Mouse (Mus musculus) kidney, postnatal 4 days (tissue): Measurements from ENCODE around the gene Dnajc6.

Experiments
- DNase-seq, 2 experiments: peaks; one replicate each; pipeline ENCODE4 v3.0.0; 2021; ENCODE audit warnings: mixed read lengths in 2 of 2

Gene Dnajc6

DNA sequence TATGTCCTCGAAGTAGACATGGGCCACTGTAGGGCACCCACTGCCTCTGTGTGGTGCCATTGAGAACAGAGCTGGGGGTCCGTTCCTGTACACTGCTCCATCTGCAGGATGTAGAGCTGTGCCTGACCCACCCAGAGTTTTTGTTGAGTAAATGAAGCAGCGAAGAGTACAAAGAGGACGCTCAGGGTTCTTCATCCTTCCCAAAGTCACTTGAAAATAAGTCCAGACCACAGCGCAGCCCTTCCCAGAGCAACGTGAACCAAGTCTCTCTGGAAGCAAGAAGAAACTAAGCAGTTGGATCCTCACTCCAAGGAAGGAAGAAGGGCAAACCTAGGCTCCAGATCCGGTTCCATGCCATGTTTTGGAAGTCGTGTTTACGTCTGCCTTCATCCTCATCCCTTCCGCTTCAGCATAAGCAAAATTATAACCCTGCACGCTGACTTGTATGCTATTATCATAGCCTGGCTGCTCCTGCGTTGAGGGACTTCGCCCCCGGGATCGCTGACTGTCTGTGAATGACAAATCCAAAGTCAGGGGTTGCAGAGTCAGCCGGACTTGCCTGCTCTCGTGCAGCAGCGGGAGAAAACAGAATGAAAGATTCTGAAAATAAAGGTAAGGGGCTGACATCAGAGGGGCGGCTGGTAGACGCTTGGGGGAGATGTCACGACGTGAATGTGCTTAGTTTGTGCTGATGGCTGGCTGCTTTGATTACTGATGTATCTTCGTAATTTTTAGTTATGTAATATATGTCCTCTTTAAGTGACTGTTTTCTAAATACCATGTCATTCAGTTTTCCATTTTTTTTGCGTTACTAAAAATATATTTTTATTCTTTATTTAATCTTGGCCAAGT is 11.3 kb downstream of the Dnajc6 start:
- DNase-seq = peak; percentile 71 to 73

GRCm38 (mm10) chr4:101508431-101508830 is 12.0 kb downstream of the Dnajc6 start:
- DNase-seq = no peak

DNA sequence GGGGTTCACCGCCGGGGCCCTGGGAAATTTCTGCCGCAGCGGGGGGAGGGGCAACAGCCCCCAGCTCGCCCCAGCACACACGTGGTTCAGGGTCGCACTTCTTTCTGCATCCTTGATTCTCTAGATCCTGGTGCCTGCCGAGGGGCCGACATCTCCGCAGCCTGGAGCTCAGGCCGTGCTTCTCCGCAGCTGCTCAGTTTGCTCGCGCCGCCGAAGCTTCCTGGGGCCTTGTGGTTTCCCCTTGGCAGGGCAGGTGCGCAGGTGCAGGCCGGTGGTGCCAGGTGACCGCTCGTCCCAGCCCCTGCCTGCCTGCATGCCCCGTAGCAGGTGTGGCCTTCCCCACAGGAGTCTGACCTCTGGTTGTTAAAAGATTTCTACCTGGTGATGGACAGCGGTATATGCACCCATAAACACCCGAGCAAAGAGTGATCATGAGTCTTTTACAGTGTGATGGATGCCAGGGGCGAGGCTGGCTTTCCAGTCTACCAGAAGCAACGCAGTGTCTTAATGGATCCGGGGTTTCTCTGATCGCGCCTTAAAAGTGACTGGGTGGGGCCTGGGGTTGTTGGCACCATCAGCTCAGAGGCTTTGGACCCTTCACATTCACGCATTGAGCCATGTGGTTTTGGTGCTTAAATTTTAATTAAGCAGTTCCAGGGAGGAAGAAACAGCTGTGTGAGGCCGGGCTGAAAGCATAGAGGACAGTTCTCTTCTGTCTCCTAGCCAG is 12.6 kb downstream of the Dnajc6 start:
- DNase-seq = peak; percentile 49 to 69

DNA sequence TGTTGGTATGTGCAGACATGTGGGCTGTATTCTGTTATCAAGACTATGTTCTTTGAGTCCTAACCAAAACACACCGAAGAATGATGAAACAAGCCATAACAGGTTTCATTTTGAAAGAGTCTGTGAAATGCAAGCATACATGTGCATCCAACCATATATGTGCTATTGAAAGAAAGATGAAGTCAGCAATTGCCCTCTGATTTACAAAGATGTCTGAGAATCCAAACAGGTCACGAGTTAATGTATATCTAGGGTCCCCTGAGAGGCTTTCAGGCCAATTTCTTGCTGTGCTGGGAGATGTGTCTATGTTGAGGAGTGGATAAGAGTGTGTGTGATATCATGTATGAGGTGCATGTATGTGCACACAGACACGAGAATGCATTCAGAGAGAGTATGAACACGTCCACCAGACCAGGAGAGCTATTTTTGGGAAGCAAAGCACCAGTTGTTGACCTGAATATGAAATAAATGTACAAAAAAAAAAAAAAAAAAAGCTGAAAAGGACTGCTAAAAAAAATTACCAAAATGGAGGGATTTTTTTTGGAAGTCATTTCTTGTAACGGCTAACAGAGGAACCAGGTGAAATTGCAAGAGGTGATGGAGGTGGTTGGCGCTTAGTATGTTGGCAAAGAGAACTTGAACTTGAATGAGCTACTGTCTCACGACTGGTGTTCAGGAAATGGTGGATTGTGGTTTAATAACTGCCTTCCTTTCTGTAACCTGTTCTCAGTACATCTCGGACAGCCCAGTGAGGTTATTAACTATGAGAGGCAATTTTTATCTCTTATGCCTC is 13.9 kb downstream of the Dnajc6 start:
- DNase-seq = no peak

GRCm38 (mm10) chr4:101510904-101511210 is 14.4 kb downstream of the Dnajc6 start:
- DNase-seq = no peak

- no peak for DNase-seq
Measured at GRCm38 (mm10) chr4:101511768-101512521, 15.5 kb downstream of the Dnajc6 start.

- DNase-seq = no peak
Measured at GRCm38 (mm10) chr4:101513251-101513650, 16.8 kb downstream of the Dnajc6 start.

DNA sequence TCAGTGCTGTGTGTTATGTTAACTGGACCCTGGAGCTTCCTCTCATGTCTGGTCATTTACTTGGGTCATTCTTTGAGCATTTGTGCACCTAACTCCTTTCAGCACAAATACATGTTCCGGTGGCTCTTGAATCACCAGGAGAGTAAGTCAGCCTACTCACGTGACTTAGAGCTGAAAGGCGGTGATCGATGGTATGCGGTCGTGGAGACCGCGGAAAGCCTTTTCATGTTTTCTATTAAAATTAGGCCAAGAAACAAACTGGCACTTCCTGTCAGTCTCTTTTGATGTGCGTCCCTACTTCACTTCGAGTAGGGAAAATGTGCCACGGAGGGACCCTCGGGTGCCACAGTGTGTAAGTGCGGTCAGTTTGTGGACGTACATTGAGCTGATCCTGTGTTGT is 19.4 kb downstream of the Dnajc6 start:
- no peak for DNase-seq

- DNase-seq = no peak
Measured at GRCm38 (mm10) chr4:101516434-101517168, 20.2 kb downstream of the Dnajc6 start.

DNA sequence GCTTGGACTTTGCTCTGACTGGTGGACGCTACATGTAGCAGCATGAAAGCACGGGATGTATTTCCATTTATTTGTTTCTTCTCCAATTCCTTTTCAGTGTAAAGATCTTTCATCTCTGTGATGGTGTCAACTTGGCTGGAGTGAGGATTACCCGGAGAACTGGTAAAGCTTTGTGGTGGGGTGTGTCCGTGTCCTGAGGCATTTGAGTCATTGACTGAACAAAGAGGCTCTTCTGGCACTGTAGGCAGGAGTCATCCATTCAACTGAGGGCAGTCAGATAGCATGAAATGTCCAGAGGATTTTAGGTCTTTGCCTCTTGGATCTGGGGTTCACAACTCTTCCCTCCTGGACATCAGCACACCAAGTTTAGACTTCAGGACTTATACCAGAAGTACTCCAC is 35.5 kb downstream of the Dnajc6 start:
- DNase-seq = no peak

DNA sequence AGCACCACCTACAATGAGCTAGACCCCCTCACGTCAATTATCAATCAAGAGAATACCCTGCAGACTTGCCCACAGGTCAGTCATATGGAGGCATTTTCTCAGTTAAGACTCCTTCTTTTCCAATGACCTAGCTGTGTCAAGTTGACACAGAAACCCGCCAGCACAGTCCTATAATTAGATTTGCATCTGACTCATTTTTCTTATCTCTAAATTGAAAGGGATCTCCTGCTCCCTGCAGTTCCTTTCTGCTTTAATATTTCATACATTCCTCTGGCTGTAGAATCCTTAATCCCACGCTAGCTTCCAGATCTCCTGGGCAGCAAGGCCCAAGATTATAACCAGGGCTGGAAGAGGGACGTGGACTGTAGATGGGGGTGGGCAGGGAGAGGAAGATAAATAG is 44.1 kb downstream of the Dnajc6 start:
- no peak for DNase-seq

GRCm38 (mm10) chr4:101549958-101550591 is 53.6 kb downstream of the Dnajc6 start:
- DNase-seq = peak; percentile 68 to 75

DNA sequence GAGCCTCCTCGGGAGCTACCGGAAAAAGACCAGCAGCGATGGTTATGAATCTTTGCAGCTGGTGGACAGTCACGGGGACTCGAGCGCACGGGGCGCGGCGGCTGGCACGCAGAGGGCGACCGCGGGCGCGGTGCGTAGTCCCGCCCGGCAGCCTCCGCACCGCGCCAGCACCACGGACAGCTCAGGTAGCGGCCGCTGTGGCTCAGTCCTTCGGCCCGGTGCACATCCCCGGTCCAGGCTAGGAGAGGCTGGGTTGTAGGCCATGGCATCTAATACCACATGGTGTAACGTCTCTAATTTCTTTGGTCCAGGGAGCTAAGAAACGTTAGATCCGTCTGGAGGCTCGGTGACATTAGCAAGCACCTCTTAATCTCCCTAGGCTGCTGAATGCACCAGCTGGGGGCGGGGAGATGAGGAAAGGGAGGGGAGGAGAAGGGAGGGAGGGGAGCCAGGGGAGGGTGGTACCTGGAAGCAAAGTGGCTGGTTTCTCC is 54.3 kb downstream of the Dnajc6 start:
- peak; percentile 80 to 84 for DNase-seq

GRCm38 (mm10) chr4:101551425-101551824 is 55.0 kb downstream of the Dnajc6 start:
- DNase-seq = no peak

GRCm38 (mm10) chr4:101552372-101552771 is 55.9 kb downstream of the Dnajc6 start:
- no peak for DNase-seq

- no peak for DNase-seq
Measured at GRCm38 (mm10) chr4:101555016-101555415, 58.6 kb downstream of the Dnajc6 start.

DNA sequence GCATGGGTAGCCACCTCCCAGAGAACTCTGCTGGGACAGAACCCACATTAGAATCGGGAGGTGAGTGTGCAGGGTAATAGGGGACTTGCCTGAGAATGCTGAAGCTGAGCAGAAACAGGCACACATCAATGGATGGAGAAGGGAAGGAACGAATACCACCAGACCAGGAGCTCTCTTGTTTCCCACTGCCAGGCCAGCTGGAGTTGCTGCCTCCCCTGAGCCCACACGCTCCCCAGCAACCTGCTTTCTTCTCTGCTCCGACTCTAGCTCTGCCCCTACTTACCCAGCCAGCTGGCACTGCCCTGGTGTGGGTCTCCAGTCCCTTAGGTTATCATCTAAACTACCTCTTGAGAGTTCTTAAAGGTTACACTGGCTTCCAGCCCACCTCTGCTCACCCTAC is 63.7 kb downstream of the Dnajc6 start:
- no peak for DNase-seq

- no peak for DNase-seq
Measured at GRCm38 (mm10) chr4:101562836-101563235, 66.4 kb downstream of the Dnajc6 start.

GRCm38 (mm10) chr4:101563607-101564006 is 67.2 kb downstream of the Dnajc6 start:
- DNase-seq = no peak

GRCm38 (mm10) chr4:101564746-101565417 is 68.4 kb downstream of the Dnajc6 start:
- no peak for DNase-seq

- DNase-seq = no peak
Measured at GRCm38 (mm10) chr4:101569076-101569475, 72.6 kb downstream of the Dnajc6 start.
